Mouse (Mus musculus): ENCODE measurements at regions not wholly inside any gene's neighbourhood (a gene's known extent, or its start where the extent isn't known, plus 50 kb on each side); places are given as distances from the start of the nearest gene placed in this dataset.
A peak's percentile ranks its signal among the peaks of the same experiment; 100 is the strongest.
"Not testable (repeated sequence)": the region's sequence is repeated elsewhere in the genome, so short reads cannot be mapped to it uniquely, and the experiment has no call there.

DNA sequence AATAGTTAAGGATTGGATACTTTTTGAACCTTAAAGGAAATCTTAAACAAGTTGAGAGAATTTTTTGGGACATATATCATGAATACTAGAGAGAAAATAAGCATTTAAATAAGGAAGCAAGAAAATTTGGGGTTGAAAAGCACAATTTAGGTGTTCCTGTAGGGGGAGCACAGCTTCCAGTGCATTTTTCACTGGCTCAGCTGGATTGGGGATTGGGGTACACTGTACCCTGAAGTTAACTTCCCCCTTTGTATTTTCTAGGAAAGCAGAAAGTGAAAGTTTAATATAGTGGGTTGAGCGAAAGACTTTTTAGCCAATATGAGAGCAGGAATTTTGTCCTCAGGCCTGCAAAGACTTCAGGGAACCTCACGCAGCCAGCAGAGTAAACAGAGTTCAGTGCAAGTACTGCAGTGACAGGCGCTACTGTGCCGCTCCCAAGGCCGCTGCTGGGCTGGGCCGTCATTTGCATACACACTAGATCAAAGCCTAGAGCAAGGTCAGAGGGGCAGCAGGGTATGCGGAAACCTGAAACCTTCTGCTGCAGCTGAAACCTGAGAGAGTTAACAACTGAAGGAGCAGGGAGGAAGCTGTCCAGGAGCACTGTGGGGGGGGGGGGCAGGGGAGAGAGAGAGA is 1111.4 kb downstream of the H2al1n start:
- DNase-seq = peak; percentile 2 to 5

DNA sequence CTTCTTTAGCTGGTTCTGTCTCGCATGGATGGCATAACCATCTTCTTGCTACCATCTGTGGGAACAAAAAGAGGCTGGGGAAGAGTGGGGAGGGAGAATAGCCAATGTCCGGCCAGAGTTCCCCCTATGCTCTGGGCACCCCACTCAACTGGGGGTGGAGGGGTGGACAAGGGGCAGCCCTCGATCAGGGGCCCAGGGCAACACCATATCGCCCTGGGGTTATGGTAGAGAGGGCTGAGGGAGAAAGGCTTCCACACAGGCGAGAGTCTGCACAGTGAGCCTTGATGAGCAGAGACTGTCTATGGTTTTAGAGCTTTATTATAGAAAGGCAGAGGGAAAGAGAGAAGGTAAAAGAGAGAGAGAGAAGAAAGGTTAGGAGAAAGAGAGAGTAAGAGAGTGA is 1112.0 kb downstream of the H2al1n start:
- no peak for DNase-seq

DNA sequence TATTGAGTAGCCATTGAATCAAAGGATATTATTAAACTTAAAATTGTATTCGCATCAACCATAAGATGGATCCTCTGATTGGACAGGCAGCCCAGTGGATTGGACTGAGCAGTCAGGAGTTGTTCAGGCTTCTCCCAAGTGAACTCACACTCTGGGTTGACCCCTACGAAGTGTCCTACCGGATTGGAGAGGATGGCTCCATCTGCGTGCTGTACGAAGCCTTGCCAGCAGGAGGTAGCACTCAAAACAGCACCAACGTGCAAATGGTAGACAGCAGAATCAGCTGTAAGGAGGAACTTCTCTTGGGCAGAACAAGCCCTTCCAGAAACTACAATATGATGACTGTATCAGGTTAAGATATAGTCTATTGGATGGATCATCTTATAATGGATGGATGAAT is 1154.2 kb downstream of the H2al1n start:
- not testable (repeated sequence) for DNase-seq
